Mouse (Mus musculus) kidney, embryonic 14.5 days (tissue): ENCODE results near the gene Anapc13. TPM values are rescaled to one million over a fixed set of nuclear protein-coding genes. Genes with fewer than 3 reads are reported as not detected.

Experiments used
- ATAC-seq: fragments of 200-750 bp; cut with Nextera tagmentation; 2 replicates; pipeline ENCODE4 v1.8.0; 2017; ENCODE audit warnings: moderate number of reproducible peaks, mild to moderate bottlenecking, moderate TSS enrichment, moderate library complexity; ENCODE audit not compliant: low FRiP score, low TSS enrichment
- H3K27ac ChIP-seq: fragments of 300-500 bp; sonication (generic); 2 replicates; pipeline ENCODE4 v1.5.1; 2014; ENCODE audit warnings: low read depth, mild to moderate bottlenecking, low read length, moderate library complexity, mixed read lengths
- H3K27me3 ChIP-seq: fragments of 300-500 bp; sonication (generic); 2 replicates; pipeline ENCODE4 v1.6.1; 2014; ENCODE audit warnings: mild to moderate bottlenecking, low read length; ENCODE audit not compliant: control insufficient read depth, insufficient read depth
- H3K36me3 ChIP-seq: fragments of 300-500 bp; sonication (generic); 2 replicates; pipeline ENCODE4 v1.6.1; 2014; ENCODE audit warnings: low read length, mixed read lengths; ENCODE audit not compliant: control insufficient read depth, insufficient read depth
- H3K4me1 ChIP-seq: fragments of 300-500 bp; sonication (generic); 2 replicates; pipeline ENCODE4 v1.6.1; 2014; ENCODE audit warnings: low read length, mixed read lengths; ENCODE audit not compliant: control insufficient read depth, insufficient read depth
- H3K4me2 ChIP-seq: fragments of 300-500 bp; sonication (generic); replicated peaks from 2 replicates; pipeline ENCODE4 v1.6.1; 2014; ENCODE audit warnings: low read depth, mild to moderate bottlenecking, low read length
- H3K4me3 ChIP-seq: fragments of 300-500 bp; sonication (generic); 2 replicates; pipeline ENCODE4 v1.5.1; 2014; ENCODE audit warnings: mild to moderate bottlenecking, low read length
- H3K9ac ChIP-seq: fragments of 300-500 bp; sonication (generic); 2 replicates; pipeline ENCODE4 v1.6.1; 2014; ENCODE audit warnings: low read depth, mild to moderate bottlenecking, low read length, moderate library complexity
- H3K9me3 ChIP-seq: fragments of 300-500 bp; sonication (generic); 2 replicates; pipeline ENCODE4 v1.6.1; 2016; ENCODE audit warnings: low read length; ENCODE audit not compliant: control insufficient read depth
- WGBS: fragments of 180-500 bp; shearing (Covaris S2); extraction: QIAGEN DNeasy Blood & Tissue Kit; methylation state at CpG from one replicate; pipeline ENCODE4 v1.1.7; 2014; 5-methylcytosine and 5-hydroxymethylcytosine counted together
- polyA plus RNA-seq: library from polyadenylated mRNA; unstranded; fragments of >200 nt; fragmentation: Nextera tagmentation; extraction: Ambion mirVana; gene quantifications from 2 replicates; pipeline ENCODE4 v1.2.1, GENCODE M21; 2014

Anapc13 gene
- polyA plus RNA-seq, 1 experiment from 2014 or later = 197 TPM

DNA sequence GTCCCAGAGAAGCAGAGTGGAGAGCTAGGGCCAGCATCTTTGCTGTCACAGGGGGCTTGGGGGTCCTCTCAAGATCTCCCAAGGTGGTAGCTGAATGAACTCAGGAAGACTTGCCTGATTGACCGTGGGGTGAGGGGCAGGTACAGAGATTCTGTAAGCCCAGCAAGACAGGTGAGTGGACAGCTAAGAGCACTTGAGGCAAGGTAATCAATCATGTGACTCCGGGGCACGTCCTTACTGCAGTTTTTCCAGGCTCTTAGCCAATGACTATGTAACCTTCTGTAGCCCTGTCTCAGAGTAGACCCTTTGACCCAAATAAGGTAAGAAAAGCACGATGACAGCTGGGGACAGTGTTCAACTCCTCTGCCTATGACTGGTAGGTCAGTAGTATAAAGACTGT, 11.0 kb downstream of the Anapc13 start:
- H3K27ac ChIP-seq = no peak overlapping the region
- H3K4me2 ChIP-seq = no peak overlapping the region
- WGBS = 38% methylated on average over 4 of the region's 4 CpGs
- no peak overlapping the region for H3K4me3 ChIP-seq
- H3K9ac ChIP-seq = no peak overlapping the region
- H3K4me1 ChIP-seq = no peaks in the 10 kb centered on the region
- H3K36me3 ChIP-seq = peaks cover 7% of the 10 kb centered on the region; the same call in 1 of the 2 replicates
- no peaks in the 10 kb centered on the region for H3K27me3 ChIP-seq
- no peaks in the 10 kb centered on the region; the same call in 1 of the 2 replicates for H3K9me3 ChIP-seq
- no peak for ATAC-seq

DNA sequence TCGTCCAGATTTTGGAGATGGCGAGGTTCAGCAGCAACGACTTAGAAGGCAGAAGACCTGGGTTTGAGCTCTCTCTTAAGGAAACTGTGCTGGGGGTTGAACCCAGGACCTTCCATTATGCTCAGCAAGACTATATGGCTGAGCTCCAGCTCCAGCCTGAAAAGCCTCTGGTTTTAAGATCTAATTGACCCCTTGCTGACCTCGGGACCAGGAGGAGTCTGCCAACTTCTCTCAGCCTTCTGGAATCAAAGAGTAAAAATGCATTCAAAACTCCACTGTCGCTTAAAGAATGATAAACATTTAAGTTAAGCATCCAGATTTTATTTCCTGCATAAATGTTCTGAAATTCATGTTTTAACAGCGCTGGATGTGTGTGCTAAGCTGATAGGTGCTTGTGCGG, 12.9 kb downstream of the Anapc13 start:
- H3K27ac ChIP-seq = no peak overlapping the region
- no peak for ATAC-seq
- H3K9ac ChIP-seq = no peak overlapping the region
- peaks cover 10% of the 10 kb centered on the region; the same call in 1 of the 2 replicates for H3K4me1 ChIP-seq
- H3K36me3 ChIP-seq = peaks cover 7% of the 10 kb centered on the region; the same call in 1 of the 2 replicates
- no peaks in the 10 kb centered on the region for H3K27me3 ChIP-seq
- no peak overlapping the region for H3K4me2 ChIP-seq
- H3K4me3 ChIP-seq = no peak overlapping the region
- no peaks in the 10 kb centered on the region; the same call in 1 of the 2 replicates for H3K9me3 ChIP-seq
- WGBS = 67% methylated on average over 7 of the region's 7 CpGs

DNA sequence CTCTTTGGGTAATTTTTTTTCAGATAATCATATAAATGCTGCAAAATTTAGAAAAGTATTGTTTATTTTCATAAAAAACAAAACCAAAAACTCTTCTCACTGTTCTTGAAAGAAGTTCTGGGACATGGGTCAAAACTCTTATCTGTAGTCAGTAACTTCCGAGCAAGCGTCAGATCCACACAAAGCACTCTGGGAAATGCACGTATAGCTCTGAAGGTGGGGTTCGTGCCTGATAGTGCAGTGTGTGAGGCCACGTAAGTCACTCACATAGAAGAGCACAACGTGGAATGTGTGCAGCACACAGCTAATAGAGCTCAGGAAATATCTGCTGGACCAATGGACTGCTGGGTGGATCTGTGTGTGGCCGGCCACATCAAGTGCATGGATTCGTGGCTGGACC, 13.4 kb downstream of the Anapc13 start:
- no peaks in the 10 kb centered on the region; the same call in 1 of the 2 replicates for H3K9me3 ChIP-seq
- no peak for ATAC-seq
- no peak overlapping the region for H3K9ac ChIP-seq
- no peak overlapping the region for H3K4me3 ChIP-seq
- H3K4me1 ChIP-seq = peaks cover 16% of the 10 kb centered on the region; the same call in 1 of the 2 replicates
- H3K27ac ChIP-seq = no peak overlapping the region
- H3K4me2 ChIP-seq = no peak overlapping the region
- H3K27me3 ChIP-seq = no peaks in the 10 kb centered on the region
- peaks cover 3% of the 10 kb centered on the region; the same call in 1 of the 2 replicates for H3K36me3 ChIP-seq
- 80% methylated on average over 8 of the region's 8 CpGs for WGBS

DNA sequence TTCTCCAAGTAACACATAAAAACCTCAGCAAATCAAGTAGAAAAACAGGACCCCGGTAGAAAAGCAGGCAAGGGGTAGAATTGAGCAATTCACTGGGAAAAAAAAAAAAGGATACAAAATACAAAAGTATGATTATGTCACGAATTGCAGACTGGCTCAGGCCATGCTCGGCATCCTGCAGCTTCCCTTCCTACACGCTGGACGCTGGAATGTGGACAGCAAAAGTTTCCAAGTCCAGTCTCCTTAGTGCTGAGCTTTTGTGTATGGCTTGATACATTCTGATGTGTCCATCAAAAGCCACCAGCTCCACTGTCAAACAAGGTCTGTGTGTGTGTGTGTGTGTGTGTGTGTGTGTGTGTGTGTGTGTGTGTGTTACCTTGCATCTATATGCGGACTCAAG, 15.4 kb downstream of the Anapc13 start:
- Histone ChIP-seq H3K4me3 (no peak overlapping the region), H3K27me3 (no peaks in the 10 kb centered on the region), H3K9me3 (no peaks in the 10 kb centered on the region; the same call in 1 of the 2 replicates), H3K36me3 (no peaks in the 10 kb centered on the region), H3K4me2 (no peak overlapping the region), H3K4me1 (peaks cover 26% of the 10 kb centered on the region; the same call in 1 of the 2 replicates), H3K9ac (no peak overlapping the region), H3K27ac (no peak overlapping the region)
- 70% methylated on average over 6 of the region's 6 CpGs for WGBS
- ATAC-seq = no peak

DNA sequence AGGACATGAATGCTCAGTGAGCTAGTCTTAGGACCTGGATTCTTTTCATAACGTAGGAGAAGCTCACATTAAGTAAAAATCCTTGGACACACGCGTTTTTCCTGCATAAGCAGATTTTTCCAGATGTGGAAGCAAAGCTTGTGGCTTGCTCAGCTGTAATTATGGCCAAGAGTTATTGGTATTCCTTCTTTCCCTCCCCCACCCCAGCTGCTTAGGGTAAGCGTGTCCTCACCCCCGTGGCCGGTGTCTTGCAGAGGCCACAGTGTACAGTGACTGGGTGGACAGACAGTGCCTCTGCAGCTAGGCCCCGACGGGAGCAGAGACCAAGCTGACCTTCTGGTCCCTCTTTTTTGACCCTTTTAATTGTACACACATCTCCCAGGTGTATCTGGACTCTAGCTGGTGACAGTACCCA, 17.0 kb downstream of the Anapc13 start:
- no peak overlapping the region for H3K4me3 ChIP-seq
- H3K36me3 ChIP-seq = no peaks in the 10 kb centered on the region
- peaks cover 26% of the 10 kb centered on the region; the same call in 1 of the 2 replicates for H3K4me1 ChIP-seq
- no peak overlapping the region for H3K9ac ChIP-seq
- no peak overlapping the region for H3K4me2 ChIP-seq
- no peaks in the 10 kb centered on the region; the same call in 1 of the 2 replicates for H3K9me3 ChIP-seq
- 31% methylated on average over 8 of the region's 8 CpGs for WGBS
- peak overlapping the region; percentile 93 for H3K27ac ChIP-seq
- no peaks in the 10 kb centered on the region for H3K27me3 ChIP-seq
- peak; percentile 56; the same call in 1 of the 2 replicates for ATAC-seq

DNA sequence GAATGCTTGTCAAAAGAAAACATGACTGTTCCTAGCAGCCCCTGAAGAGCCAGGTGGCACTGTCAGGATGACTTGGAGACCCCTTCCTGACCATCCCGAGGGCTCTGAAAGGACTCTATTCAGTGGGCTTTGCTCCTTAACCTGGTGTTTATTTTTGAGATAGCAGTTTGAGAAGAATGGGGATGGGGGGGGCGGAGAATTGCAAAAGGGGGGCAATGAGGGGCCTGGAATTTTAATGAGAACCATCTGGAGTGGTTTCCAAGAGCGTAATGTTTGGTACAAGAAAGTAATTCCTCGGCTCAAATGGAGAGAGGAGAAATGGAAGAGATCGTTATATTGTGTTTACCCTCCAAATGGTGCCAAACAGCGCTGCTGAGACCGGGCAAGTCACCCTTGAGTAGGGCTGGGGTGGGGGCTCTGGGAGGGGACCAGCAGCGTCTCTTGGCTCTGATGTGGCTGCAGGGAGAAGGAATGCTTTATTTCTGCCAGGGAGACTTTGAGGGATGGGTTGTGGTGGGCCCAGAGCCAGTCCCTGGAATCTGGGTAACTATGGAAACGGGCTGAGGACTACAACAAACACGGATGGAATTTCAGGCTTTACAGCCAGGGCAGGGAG, 17.5 kb downstream of the Anapc13 start:
- peak overlapping the region; percentile 93 for H3K27ac ChIP-seq

DNA sequence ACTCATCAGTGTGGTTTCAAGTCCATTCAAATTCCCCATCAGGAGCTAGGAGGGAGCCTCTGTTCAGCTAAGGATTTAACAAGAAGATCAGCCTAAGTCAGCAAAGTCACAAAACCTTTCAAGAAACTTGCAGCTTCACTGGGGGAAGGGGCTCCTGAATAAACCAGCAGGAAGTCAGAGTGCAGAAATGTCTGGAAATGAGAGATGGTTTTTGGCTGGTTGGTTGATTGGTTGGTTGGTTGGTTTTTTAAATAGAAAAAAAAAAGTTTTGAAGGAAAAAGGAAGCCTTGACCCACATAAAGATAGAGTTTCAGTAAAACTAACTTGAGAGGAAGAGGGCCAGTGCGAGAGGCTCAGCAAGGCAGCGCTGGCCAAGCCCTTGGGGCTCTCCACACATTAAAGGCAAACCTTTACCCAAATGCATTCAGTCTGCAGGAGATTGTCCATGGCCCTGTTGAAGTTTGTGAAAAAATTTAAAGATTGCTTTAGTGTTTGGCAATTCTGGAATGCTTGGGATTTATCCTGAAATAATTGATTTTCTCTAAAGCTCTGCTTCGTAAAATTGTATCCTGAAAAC, 19.1 kb downstream of the Anapc13 start:
- Histone ChIP-seq H3K9me3 (no peaks in the 10 kb centered on the region; the same call in 1 of the 2 replicates), H3K4me1 (peaks cover 26% of the 10 kb centered on the region; the same call in 1 of the 2 replicates), H3K4me2 (no peak overlapping the region), H3K9ac (no peak overlapping the region), H3K27me3 (no peaks in the 10 kb centered on the region), H3K4me3 (no peak overlapping the region), H3K27ac (peak overlapping the region; percentile 93), H3K36me3 (no peaks in the 10 kb centered on the region)
- WGBS = 36% methylated on average over 3 of the region's 3 CpGs
- no peak for ATAC-seq

More for the DNA sequence above, 17.5 kb downstream of the Anapc13 start:
- H3K4me3 ChIP-seq = no peak overlapping the region
- H3K9ac ChIP-seq = peak overlapping the region; percentile 34; the same call in 1 of the 2 replicates
- no peaks in the 10 kb centered on the region for H3K27me3 ChIP-seq
- no peaks in the 10 kb centered on the region for H3K36me3 ChIP-seq
- WGBS = 7% methylated on average over 10 of the region's 10 CpGs
- H3K9me3 ChIP-seq = no peaks in the 10 kb centered on the region; the same call in 1 of the 2 replicates
- H3K4me2 ChIP-seq = peak overlapping the region; percentile 42
- ATAC-seq = peak; percentile 89
- peaks cover 26% of the 10 kb centered on the region; the same call in 1 of the 2 replicates for H3K4me1 ChIP-seq

DNA sequence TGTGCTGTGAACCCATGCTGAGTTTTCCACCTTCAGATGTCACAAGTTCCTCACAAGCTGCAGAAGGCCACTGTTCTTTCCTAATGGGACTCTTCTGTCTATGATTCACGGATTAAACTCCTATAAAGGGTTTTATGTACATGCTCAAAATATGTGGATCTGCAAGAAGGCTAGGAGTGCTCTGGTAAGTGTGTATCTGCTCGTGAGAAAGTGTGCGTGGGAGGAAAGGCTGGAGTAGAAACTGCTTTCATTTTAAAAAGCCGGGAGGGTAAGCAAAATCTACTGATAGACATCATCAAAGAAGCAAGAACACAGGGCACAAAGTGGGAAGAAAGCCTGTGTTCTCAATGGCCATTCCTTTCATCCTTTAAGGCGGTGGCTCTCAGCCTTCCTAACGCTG, 20.9 kb downstream of the Anapc13 start:
- Histone ChIP-seq H3K4me1 (peaks cover 32% of the 10 kb centered on the region; the same call in 1 of the 2 replicates), H3K9ac (no peak overlapping the region), H3K4me3 (no peak overlapping the region), H3K36me3 (no peaks in the 10 kb centered on the region), H3K27me3 (no peaks in the 10 kb centered on the region), H3K4me2 (no peak overlapping the region), H3K9me3 (no peaks in the 10 kb centered on the region), H3K27ac (no peak overlapping the region)
- 68% methylated on average over 6 of the region's 6 CpGs for WGBS
- ATAC-seq = no peak
